Mouse (Mus musculus): ENCODE data around the gene Sirpb1a. TPM values are rescaled to one million over a fixed set of nuclear protein-coding genes. Genes with fewer than 3 reads are reported as not detected.

Sirpb1a gene
- polyA plus RNA-seq (2017; shearing (Covaris generic)): 0.90 TPM

DNA sequence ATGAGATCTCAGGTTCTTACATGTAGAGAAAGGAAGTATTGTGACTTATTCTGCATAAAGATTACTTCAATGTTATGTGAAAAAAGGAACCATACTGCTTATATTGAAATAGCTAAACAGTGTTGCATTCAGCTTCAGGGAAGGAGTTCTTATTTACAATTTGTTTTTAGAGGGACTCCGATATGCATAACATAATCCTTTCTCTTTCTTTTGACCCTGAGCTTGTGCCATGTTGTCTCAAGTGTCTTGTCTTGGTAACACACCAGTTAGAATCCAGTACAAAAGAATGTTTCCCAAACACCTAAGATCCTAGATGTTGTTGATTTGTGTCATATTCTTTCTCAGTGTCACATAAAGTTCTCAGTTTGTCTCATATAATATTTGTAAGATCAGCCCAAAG, at the start of gene Sirpb1a:
Gene Sirpb1a (minus strand): TSS at position 74 of the 400 bp plus-strand sequence.

DNA sequence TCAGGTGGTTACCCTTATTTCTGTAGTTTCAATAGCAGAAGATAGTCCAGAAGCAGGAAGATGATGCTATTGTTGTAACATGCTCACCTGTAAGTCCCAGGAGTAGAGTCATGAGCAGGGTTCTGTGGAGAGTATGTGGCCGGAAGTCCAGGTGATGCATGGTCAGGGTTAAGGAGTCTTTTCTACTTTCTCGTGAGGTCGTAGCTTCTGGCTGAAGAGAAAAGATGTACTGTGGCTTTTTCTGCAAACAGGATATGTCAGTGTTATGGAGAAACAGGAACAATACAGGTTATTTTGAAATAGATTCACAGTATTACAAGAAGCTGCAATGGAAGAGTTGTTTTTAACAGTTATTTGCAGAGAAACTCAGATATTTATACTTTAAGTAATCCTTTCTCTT, 94.3 kb downstream of the Sirpb1a start, which contains the start of gene Gm9733:
Gene Gm9733 (minus strand): TSS at position 240 of the 400 bp plus-strand sequence.

Other genes with a start within 250 kb of the Sirpb1a start
- not detected for gene Gm9733, start 94.2 kb downstream of the Sirpb1a start, polyA plus RNA-seq (2017; shearing (Covaris generic))
- not detected for gene Sirpb1b, start 148.5 kb upstream of the Sirpb1a start, polyA plus RNA-seq (2017; shearing (Covaris generic))